Mouse (Mus musculus): Measurements from ENCODE around the gene Esyt3. TPM values are rescaled to one million over a fixed set of nuclear protein-coding genes. Genes with fewer than 3 reads are reported as not detected.

The Esyt3 gene
- 0.35 and 0.37 TPM in 2 replicates for polyA plus RNA-seq (2016; fragmentation: Nextera tagmentation; extraction: Ambion mirVana)

DNA sequence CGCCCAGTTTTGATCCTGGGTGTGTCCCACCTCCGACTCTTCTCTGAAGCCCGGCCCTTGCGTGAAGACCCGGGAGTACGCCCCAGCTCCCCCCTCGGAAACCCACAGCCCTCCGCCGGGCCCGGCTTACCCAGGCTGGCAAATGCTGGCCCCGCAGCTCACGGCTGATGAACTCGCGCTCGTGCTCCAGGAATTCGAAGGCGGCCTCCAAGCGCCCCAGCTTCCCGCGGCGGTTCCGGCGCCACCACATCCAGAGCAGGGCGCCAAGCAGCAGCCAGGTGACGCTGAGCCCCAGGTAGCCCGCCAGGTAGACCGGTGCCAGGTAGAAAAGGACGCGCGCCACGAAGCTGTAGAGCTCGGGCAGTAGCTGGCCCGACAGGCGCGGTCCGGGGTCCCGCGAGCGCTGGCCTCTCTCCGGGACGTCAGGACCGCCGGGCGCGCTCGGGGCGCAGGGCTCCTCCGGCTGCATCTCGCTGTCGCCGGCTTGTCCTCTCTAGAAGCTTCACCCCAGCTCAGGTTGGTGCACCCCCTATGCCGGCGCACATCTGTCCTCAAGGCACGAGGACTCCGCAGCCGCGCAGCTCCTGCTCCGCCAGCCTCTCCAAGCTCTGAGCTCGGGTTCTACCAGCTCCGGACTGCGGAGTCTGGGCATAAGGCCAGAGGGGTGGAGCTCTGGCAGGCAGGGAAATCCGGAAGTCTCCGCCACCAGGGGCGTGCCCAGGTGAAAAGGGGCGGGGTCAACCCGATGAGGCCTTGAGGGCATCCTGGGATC is at the start of gene Esyt3:
Gene Esyt3, minus strand, starts transcription at position 637 of the 772 bp plus-strand sequence.
- Histone ChIP-seq H3K4me1 (peaks cover 29% of the 10 kb centered on the region), H3K4me3 (peak within 1 kb of the TSS; percentile 60), H3K27me3 (ENCODE audit: poor library complexity, severe bottlenecking) (peaks cover 67% of the 10 kb centered on the region), H3K27ac (0 out of 2 replicates have a peak within 1 kb of the TSS, but pooled peaks have one; percentile 37), H3K9me3 (no peaks in the 10 kb centered on the region), H3K36me3 (replicated peaks) (no peaks in the 10 kb centered on the region)
- WGBS: under 1% methylated on average over 66 of the region's 66 CpGs
- DNase-seq (ENCODE audit: extremely low spot score, low spot score): peak; percentile 34

DNA sequence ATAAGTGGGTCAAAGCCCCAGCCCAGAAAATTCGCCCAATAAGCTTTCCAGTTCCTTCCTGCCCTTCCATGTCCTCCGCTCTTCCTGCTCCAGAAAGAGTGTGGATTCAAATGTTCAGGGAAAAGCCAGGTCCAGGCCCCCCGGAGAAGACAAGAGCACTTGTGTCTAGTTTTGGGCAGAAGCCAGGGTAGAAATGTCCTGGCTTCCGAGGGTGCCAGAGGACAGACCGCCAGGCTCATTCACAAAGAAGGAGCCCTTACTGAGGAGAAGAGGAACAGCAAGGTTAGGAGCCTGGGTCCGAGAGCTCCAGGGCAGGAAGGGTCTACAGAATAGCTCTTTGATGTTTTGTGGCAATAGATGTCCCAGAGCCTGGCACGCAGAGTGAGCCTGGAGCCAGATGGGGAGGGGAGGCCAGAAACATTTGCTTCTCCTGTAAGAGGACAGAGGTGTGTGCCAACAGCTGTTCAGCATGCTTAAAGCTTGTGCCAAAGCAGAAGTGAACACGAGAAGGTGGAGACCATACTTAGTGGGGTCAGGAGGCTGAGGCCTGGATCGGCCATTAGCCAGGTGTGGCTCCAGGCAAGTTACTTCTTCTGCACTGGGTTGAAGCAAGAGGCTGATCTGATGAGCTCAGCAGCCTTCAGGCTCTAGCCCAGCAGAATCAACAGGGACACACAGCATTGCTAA is 43.1 kb upstream of the Esyt3 start:
- WGBS: 87% methylated on average over 9 of the region's 9 CpGs

DNA sequence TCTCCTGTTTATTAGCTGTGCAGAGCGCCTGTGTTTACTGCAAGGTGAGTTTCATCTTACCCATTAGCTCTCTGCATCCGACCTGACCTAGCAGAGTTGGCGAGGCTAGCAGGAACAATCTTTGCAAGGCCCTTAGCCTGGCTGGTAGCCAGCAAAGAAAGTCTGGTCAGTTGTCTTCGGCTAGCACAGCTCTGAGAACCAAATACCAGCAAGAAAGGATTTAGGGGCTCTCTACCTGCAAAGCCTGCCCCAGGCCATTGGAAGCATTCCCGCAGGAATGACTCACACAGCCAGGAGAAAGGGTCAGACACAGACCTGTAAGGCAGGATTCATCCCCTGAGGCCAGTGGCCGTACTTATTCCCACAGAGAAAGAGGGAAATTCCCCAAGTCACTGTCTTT is 42.4 kb upstream of the Esyt3 start:
- Histone ChIP-seq H3K36me3 (replicated peaks) (no peaks in the 10 kb centered on the region), H3K27me3 (ENCODE audit: poor library complexity, severe bottlenecking) (no peaks in the 10 kb centered on the region), H3K27ac (no peak overlapping the region), H3K9me3 (no peaks in the 10 kb centered on the region), H3K4me3 (no peak overlapping the region), H3K4me1 (no peaks in the 10 kb centered on the region)
- 76% methylated on average over 6 of the region's 6 CpGs for WGBS
- DNase-seq (ENCODE audit: extremely low spot score, low spot score): no peak

More for the DNA sequence above, 43.1 kb upstream of the Esyt3 start:
- Histone ChIP-seq H3K27me3 (ENCODE audit: poor library complexity, severe bottlenecking) (no peaks in the 10 kb centered on the region), H3K27ac (no peak overlapping the region), H3K9me3 (no peaks in the 10 kb centered on the region), H3K36me3 (replicated peaks) (no peaks in the 10 kb centered on the region), H3K4me1 (no peaks in the 10 kb centered on the region), H3K4me3 (no peak overlapping the region)
- no peak for DNase-seq (ENCODE audit: extremely low spot score, low spot score)

DNA sequence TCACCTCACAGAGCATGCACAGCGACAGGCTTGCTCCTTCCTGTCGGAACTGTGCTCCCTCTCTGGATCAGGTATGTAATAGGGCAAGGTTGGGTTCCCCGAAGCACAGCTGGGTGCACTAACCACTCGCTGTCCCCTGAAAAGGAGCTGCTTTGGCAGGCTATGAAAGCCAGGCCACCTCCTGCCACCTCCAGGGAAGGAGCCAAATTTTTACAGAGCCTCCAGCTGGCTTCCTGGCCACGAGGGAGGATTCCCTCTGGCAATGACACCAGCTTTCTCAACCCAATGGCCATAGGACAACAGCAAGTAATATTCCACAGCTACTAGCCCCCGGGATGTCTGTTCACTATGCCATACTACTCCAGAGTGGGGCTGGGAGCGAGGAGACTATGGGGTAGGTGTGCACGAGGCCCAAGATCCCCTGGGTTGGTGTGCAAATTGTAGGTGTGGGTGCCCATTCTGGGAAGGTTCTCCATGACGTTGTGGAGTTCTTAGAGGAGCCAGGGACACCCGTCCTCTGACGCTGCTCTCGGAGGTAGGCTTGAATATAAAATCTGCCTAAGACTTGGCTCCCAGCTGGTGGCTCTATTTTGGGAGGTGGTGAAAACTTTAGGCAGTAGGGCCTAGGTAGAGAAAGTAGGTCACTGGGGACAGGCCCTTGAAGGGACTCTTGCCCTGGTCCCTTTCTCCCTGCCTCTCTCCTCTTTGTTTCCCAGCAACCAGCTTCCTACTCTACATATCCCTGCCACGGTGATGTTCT is 38.9 kb upstream of the Esyt3 start:
- Histone ChIP-seq H3K9me3 (no peaks in the 10 kb centered on the region), H3K27ac (no peak overlapping the region), H3K27me3 (ENCODE audit: poor library complexity, severe bottlenecking) (no peaks in the 10 kb centered on the region), H3K4me1 (peaks cover 7% of the 10 kb centered on the region), H3K36me3 (replicated peaks) (peaks cover 10% of the 10 kb centered on the region), H3K4me3 (no peak overlapping the region)
- DNase-seq (ENCODE audit: extremely low spot score, low spot score): no peak
- 84% methylated on average over 13 of the region's 13 CpGs for WGBS

DNA sequence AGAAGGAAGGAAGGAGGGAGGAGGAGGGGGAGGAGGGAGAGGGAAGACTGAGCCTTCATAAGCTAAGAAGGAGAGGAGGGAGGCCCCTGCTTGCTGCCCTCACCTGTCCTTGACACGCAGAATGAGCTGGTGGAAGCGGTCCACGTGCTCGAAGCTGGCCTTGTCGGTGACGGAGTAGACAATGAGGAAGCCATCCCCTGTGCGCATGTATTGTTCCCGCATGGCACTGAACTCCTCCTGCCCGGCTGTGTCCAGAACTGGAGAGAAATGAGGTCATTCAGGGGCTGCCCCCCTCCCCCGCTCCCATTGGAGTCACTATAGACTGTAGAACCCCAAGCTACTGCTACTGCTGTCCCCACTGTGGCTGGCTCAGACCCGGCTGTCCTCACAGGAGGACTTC is 36.0 kb upstream of the Esyt3 start:
- 77% methylated on average over 11 of the region's 11 CpGs for WGBS
- H3K9me3 ChIP-seq: no peaks in the 10 kb centered on the region
- DNase-seq (ENCODE audit: extremely low spot score, low spot score): no peak
- H3K27ac ChIP-seq: 0 out of 2 replicates have a peak overlapping the region, but pooled peaks have one; percentile 30
- H3K4me1 ChIP-seq: peaks cover 7% of the 10 kb centered on the region
- no peaks in the 10 kb centered on the region for H3K27me3 ChIP-seq (ENCODE audit: poor library complexity, severe bottlenecking)
- H3K4me3 ChIP-seq: no peak overlapping the region
- H3K36me3 ChIP-seq (replicated peaks): peaks cover 14% of the 10 kb centered on the region

DNA sequence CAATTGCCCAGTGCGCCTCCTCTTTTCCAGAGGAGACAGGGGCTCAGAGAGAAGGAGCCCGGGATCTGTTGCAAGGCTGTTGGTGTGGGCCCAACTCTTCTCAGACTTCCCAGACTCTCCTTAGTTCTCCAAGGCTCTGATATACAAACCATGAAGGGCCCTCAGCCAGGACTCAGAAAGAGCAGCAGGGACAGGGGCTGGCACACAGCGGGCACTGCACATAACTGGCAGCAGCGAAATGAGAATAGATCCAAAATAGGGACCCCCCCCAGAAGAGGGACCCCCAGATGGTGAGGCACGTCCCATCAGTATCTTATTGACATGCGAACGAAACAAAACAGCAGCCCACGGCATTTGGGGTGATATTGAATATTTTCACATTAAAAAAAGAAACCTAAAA is 34.8 kb upstream of the Esyt3 start:
- 91% methylated on average over 8 of the region's 8 CpGs for WGBS
- H3K36me3 ChIP-seq (replicated peaks): peaks cover 14% of the 10 kb centered on the region
- no peaks in the 10 kb centered on the region for H3K27me3 ChIP-seq (ENCODE audit: poor library complexity, severe bottlenecking)
- no peaks in the 10 kb centered on the region for H3K9me3 ChIP-seq
- H3K4me1 ChIP-seq: peaks cover 7% of the 10 kb centered on the region
- no peak overlapping the region for H3K4me3 ChIP-seq
- DNase-seq (ENCODE audit: extremely low spot score, low spot score): no peak
- no peak overlapping the region for H3K27ac ChIP-seq

DNA sequence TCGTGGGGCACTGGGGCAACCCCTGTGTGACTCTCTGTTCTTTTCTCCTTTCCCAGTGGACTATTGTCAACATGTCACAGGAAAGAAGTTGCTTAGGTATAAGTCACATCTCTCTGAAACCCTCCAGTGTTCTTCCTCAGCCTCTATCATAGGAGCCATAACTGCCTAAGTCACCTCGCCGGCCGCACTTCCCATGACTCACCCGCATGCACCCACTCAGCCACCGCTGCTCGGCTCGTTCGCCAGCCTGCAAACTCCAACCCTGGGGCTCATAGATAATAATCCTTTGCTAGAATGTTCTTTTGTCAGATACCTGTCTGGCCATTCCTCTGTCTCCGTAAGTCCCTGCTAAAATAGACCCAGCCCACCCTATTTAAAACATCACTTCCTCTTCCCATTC is 33.2 kb upstream of the Esyt3 start:
- Histone ChIP-seq H3K9me3 (no peaks in the 10 kb centered on the region), H3K4me1 (peaks cover 7% of the 10 kb centered on the region), H3K36me3 (replicated peaks) (peaks cover 17% of the 10 kb centered on the region), H3K4me3 (no peak overlapping the region), H3K27me3 (ENCODE audit: poor library complexity, severe bottlenecking) (no peaks in the 10 kb centered on the region), H3K27ac (no peak overlapping the region)
- 93% methylated on average over 10 of the region's 10 CpGs for WGBS
- no peak for DNase-seq (ENCODE audit: extremely low spot score, low spot score)

DNA sequence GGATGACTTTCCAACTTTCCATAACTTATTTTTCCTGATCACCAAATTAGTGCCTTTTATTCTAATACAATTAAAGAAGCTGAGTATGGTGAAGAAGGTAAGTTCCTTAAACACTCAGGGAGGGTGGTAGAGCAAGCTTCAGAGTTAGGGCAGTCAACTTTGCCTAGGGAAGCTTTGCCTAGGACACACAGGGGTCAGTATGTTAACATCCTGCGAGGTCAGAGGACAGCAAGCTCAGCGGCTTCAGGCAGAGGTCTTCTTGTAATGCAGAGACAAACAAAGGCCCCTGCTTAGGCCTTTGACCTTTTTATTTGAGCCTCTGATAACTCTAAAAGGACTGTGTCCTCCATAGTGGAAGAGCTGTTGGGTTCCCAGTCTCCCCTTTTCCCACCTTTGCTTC is 32.4 kb upstream of the Esyt3 start:
- no peak for DNase-seq (ENCODE audit: extremely low spot score, low spot score)
- Histone ChIP-seq H3K27ac (no peak overlapping the region), H3K4me3 (no peak overlapping the region), H3K36me3 (replicated peaks) (peaks cover 17% of the 10 kb centered on the region), H3K27me3 (ENCODE audit: poor library complexity, severe bottlenecking) (no peaks in the 10 kb centered on the region), H3K9me3 (no peaks in the 10 kb centered on the region), H3K4me1 (peaks cover 7% of the 10 kb centered on the region)
- WGBS: 60% methylated on average over 2 of the region's 2 CpGs

DNA sequence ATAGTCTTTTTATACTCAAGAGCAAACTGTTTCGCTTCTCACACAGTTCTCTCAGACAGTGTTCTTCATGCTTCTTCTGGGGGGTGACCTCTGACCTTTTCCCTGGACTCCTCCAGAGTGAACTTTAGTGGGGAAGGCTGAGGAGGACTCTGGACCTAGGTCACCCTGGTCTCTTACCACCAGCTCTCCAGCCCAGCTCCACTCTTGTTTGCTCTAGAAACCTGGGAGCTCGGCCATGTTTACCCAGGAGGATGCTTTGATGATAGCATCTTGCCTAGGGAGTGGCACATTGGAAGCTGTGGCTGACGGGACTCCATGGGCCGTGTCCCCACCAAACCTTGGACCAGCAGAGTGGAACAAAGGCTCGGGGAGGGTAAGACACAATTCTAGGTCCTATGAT is 31.8 kb upstream of the Esyt3 start:
- no peak overlapping the region for H3K27ac ChIP-seq
- H3K4me3 ChIP-seq: no peak overlapping the region
- H3K36me3 ChIP-seq (replicated peaks): peaks cover 17% of the 10 kb centered on the region
- WGBS: 89% methylated on average over 5 of the region's 5 CpGs
- no peaks in the 10 kb centered on the region for H3K27me3 ChIP-seq (ENCODE audit: poor library complexity, severe bottlenecking)
- H3K9me3 ChIP-seq: no peaks in the 10 kb centered on the region
- peaks cover 7% of the 10 kb centered on the region for H3K4me1 ChIP-seq
- DNase-seq (ENCODE audit: extremely low spot score, low spot score): no peak

DNA sequence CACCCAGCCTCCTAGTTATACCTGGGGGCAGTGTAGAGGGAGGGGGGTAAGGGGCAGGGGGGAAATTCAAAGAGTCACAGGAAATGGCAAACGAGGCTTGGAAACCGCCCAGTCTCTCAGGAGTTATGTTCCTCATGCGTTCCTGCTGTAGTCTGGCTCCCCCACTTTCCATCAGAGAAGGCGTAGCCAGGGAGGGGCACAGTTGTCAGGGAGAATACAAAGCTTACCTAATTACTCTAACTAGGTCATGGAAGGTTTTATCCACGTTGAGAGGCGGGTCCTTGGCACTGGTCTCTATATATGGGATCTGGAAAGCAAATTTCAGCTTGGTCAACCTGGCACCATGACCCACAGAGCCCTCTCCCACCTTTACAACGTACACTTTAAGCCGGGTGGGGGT is 31.1 kb upstream of the Esyt3 start:
- Histone ChIP-seq H3K27me3 (ENCODE audit: poor library complexity, severe bottlenecking) (no peaks in the 10 kb centered on the region), H3K27ac (no peak overlapping the region), H3K4me1 (peaks cover 3% of the 10 kb centered on the region), H3K9me3 (no peaks in the 10 kb centered on the region), H3K36me3 (replicated peaks) (peaks cover 17% of the 10 kb centered on the region), H3K4me3 (no peak overlapping the region)
- 87% methylated on average over 8 of the region's 8 CpGs for WGBS
- DNase-seq (ENCODE audit: extremely low spot score, low spot score): no peak

DNA sequence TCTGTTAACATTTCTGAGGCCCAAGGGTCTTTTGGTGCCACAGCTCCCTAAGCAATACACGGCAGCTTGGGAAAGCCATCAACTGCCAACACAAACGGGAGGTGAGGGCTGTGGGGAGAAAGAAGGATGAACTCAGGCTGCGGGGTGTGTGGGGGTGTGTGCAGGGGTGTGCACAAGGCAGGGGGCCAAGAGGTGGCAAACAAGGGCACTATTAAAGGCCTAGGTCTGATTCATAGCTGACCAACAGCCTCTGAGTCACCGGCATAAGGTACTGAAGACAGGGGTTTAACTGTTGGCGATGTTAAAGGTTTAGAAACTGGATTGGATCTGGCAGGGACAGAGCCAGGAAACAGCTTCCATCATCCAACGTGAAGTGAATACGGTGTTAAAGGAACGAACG is 30.5 kb upstream of the Esyt3 start:
- Histone ChIP-seq H3K27me3 (ENCODE audit: poor library complexity, severe bottlenecking) (no peaks in the 10 kb centered on the region), H3K9me3 (no peaks in the 10 kb centered on the region), H3K36me3 (replicated peaks) (peaks cover 17% of the 10 kb centered on the region), H3K27ac (no peak overlapping the region), H3K4me3 (no peak overlapping the region), H3K4me1 (no peaks in the 10 kb centered on the region)
- DNase-seq (ENCODE audit: extremely low spot score, low spot score): no peak
- WGBS: 89% methylated on average over 9 of the region's 9 CpGs

DNA sequence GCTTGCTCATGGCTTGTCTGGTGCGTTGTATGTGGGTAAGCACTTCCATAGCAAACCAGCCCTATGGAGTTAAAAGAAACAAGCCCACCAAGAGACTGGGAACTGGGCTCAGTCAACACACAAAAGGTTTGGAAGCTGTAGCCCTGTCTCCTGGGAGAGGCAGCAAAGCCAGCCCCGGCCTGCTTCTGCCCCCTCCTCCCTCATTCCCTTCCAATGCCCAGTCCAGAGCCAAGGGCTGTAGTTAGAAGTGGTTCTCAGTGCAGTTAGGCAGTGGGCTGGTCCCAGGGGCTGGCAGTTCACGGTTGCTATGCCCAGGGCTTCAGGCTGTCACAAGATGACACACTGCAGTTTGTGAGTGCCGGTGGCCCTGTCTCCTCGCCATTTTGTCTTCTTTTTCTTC is 29.7 kb upstream of the Esyt3 start:
- no peak for DNase-seq (ENCODE audit: extremely low spot score, low spot score)
- Histone ChIP-seq H3K4me1 (no peaks in the 10 kb centered on the region), H3K36me3 (replicated peaks) (peaks cover 15% of the 10 kb centered on the region), H3K9me3 (no peaks in the 10 kb centered on the region), H3K4me3 (no peak overlapping the region), H3K27me3 (ENCODE audit: poor library complexity, severe bottlenecking) (no peaks in the 10 kb centered on the region), H3K27ac (no peak overlapping the region)
- WGBS: 82% methylated on average over 5 of the region's 5 CpGs

DNA sequence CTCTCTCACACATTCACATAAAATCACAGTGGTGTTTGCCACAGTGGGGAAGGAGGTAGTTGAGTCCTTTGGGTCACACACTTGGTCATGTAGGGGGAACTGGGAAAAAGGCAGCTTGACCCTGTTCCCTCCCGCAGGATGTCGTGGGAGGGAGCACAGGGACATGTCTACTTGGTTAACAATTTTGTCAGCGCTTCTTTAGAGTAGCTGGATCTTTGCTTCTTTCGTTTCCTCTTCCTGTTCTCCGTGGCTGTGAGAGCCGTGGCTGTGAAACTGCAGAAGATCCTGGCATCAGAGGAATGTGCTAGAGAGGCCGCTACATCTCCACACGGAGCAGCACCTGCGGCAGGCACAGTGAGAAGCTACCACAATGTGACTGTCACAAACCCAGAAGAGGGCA is 24.2 kb upstream of the Esyt3 start:
- Histone ChIP-seq H3K9me3 (no peaks in the 10 kb centered on the region), H3K36me3 (replicated peaks) (no peaks in the 10 kb centered on the region), H3K4me3 (no peak overlapping the region), H3K27ac (no peak overlapping the region), H3K4me1 (0 out of 2 replicates have a peak, but pooled peaks cover 2% of the 10 kb centered on the region), H3K27me3 (ENCODE audit: poor library complexity, severe bottlenecking) (no peaks in the 10 kb centered on the region)
- no peak for DNase-seq (ENCODE audit: extremely low spot score, low spot score)
- 86% methylated on average over 9 of the region's 9 CpGs for WGBS
